Mouse (Mus musculus): ENCODE measurements around the gene Bicral. TPM values are rescaled to one million over a fixed set of nuclear protein-coding genes. Genes with fewer than 3 reads are reported as not detected.
"Not testable (repeated sequence)": the region's sequence is repeated elsewhere in the genome, so short reads cannot be mapped to it uniquely, and the experiment has no call there.

Bicral gene
- total and polyA plus RNA-seq, 3 experiments, result 7.4 to 15.7 (median 12.3) TPM

GRCm38 (mm10) chr17:46854096-46854495, 4.2 kb downstream of the Bicral start:
- no peak for DNase-seq
- Histone ChIP-seq H3K79me2 (replicated peaks; ENCODE audit: control insufficient read depth, insufficient read depth, low read length) (no peaks in the 10 kb centered on the region; the same call in 1 of the 2 replicates), H3K4me1 (ENCODE audit: control insufficient read depth, insufficient read depth, low read length) (peaks cover 12% of the 10 kb centered on the region), H3K27ac (peak overlapping the region; percentile 100), H3K4me3 (peak overlapping the region; percentile 86; the same call in 1 of the 2 replicates), H3K36me3 (ENCODE audit: control insufficient read depth, insufficient read depth, low read length) (peaks cover 2% of the 10 kb centered on the region; the same call in 1 of the 2 replicates), H3K27me3 (ENCODE audit: control insufficient read depth, insufficient read depth, low read length) (no peaks in the 10 kb centered on the region), H3K9ac (ENCODE audit: low read depth, low read length) (no peak overlapping the region)
- 60% methylated on average over 7 of the region's 7 CpGs for WGBS
- TF ChIP-seq EP300 (IDR thresholded peaks at IDR 0.05; ENCODE audit: insufficient read depth, low read depth, low read length), result no peak
- 0 out of 2 replicates have a peak, but pooled peaks have one; percentile 36 for TF ChIP-seq POLR2A (IDR thresholded peaks at IDR 0.05; ENCODE audit: insufficient read depth, low read depth, low read length)
- intact Hi-C loops (cut with DNase I), result no loop called here

DNA sequence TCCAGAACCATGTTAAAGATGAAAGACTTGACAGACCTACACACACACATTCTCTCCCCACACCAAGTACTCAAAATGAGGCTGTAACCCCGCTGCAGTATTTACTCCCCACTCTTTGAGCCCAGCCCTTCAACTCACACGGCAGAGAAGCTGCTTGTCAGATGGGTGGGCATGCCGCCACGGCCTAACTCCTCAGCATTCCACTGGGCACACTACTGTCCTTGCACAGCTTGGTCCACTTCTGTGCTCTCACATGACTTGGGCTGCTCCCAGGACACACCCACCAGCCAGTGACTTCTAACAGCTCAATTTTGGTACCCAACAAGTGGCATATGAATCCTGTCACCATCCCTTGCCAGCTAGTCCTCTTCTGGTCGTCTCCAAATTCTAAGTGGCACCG, 5.0 kb downstream of the Bicral start:
- peak overlapping the region; percentile 37 for H3K27ac ChIP-seq
- H3K79me2 ChIP-seq (replicated peaks; ENCODE audit: control insufficient read depth, insufficient read depth, low read length), result no peaks in the 10 kb centered on the region; the same call in 1 of the 2 replicates
- H3K4me3 ChIP-seq, result no peak overlapping the region
- 39% methylated on average over 6 of the region's 6 CpGs for WGBS
- intact Hi-C loops (cut with DNase I), result no loop called here
- TF ChIP-seq POLR2A (IDR thresholded peaks at IDR 0.05; ENCODE audit: insufficient read depth, low read depth, low read length) (peak; percentile 73), EP300 (IDR thresholded peaks at IDR 0.05; ENCODE audit: insufficient read depth, low read depth, low read length) (peak; percentile 90), CTCF (IDR thresholded peaks at IDR 0.05) (no peak)
- peaks cover 12% of the 10 kb centered on the region for H3K4me1 ChIP-seq (ENCODE audit: control insufficient read depth, insufficient read depth, low read length)
- no peak overlapping the region for H3K9ac ChIP-seq (ENCODE audit: low read depth, low read length)
- DNase-seq, result peak; percentile 75 to 81
- no peaks in the 10 kb centered on the region for H3K27me3 ChIP-seq (ENCODE audit: control insufficient read depth, insufficient read depth, low read length)
- H3K36me3 ChIP-seq (ENCODE audit: control insufficient read depth, insufficient read depth, low read length), result peaks cover 2% of the 10 kb centered on the region; the same call in 1 of the 2 replicates

- Histone ChIP-seq H3K4me1 (ENCODE audit: control insufficient read depth, insufficient read depth, low read length) (peaks cover 12% of the 10 kb centered on the region), H3K36me3 (ENCODE audit: control insufficient read depth, insufficient read depth, low read length) (peaks cover 2% of the 10 kb centered on the region; the same call in 1 of the 2 replicates), H3K79me2 (replicated peaks; ENCODE audit: control insufficient read depth, insufficient read depth, low read length) (no peaks in the 10 kb centered on the region; the same call in 1 of the 2 replicates), H3K9ac (ENCODE audit: low read depth, low read length) (no peak overlapping the region), H3K27ac (peak overlapping the region; percentile 37), H3K27me3 (ENCODE audit: control insufficient read depth, insufficient read depth, low read length) (no peaks in the 10 kb centered on the region), H3K4me3 (no peak overlapping the region)
- WGBS, result 44% methylated on average over 6 of the region's 6 CpGs
- TF ChIP-seq EP300 (IDR thresholded peaks at IDR 0.05; ENCODE audit: insufficient read depth, low read depth, low read length), result 0 out of 2 replicates have a peak, but pooled peaks have one; percentile 16
- peak; percentile 29 for TF ChIP-seq POLR2A (IDR thresholded peaks at IDR 0.05; ENCODE audit: insufficient read depth, low read depth, low read length)
- TF ChIP-seq CTCF (IDR thresholded peaks at IDR 0.05), result no peak
- DNase-seq, result peak; percentile 34 to 40
- intact Hi-C loops (cut with DNase I), result no loop called here
Measured at GRCm38 (mm10) chr17:46852725-46853124, 5.6 kb downstream of the Bicral start.

DNA sequence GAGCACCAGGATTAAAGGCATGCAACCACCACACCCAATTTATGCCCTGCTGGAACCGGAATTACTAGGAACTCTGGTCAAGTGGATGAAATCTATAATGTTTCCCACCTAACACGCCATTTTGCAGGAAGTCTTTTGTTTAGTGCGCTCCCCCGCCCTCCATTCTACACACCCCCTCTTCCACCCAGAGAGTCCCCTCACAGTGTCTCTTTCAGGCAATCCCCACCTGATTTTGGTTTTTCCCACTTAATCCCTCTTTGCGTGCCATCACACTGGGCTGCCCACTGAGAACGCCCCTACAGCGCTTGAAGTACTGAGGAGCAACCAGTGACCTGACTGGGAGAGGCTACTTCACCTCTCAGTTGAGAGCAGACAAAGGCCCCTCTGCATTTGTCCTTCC, 11.1 kb downstream of the Bicral start:
- no peak overlapping the region for H3K27ac ChIP-seq
- TF ChIP-seq CTCF (IDR thresholded peaks at IDR 0.05), result no peak
- peaks cover 4% of the 10 kb centered on the region; the same call in 1 of the 2 replicates for H3K4me1 ChIP-seq (ENCODE audit: control insufficient read depth, insufficient read depth, low read length)
- H3K27me3 ChIP-seq (ENCODE audit: control insufficient read depth, insufficient read depth, low read length), result no peaks in the 10 kb centered on the region
- intact Hi-C loops (cut with DNase I), result no loop called here
- no peak overlapping the region for H3K4me3 ChIP-seq
- no peak for DNase-seq
- H3K79me2 ChIP-seq (replicated peaks; ENCODE audit: control insufficient read depth, insufficient read depth, low read length), result peaks cover 8% of the 10 kb centered on the region
- no peaks in the 10 kb centered on the region for H3K36me3 ChIP-seq (ENCODE audit: control insufficient read depth, insufficient read depth, low read length)
- 89% methylated on average over 7 of the region's 7 CpGs for WGBS
- H3K9ac ChIP-seq (ENCODE audit: low read depth, low read length), result no peak overlapping the region

DNA sequence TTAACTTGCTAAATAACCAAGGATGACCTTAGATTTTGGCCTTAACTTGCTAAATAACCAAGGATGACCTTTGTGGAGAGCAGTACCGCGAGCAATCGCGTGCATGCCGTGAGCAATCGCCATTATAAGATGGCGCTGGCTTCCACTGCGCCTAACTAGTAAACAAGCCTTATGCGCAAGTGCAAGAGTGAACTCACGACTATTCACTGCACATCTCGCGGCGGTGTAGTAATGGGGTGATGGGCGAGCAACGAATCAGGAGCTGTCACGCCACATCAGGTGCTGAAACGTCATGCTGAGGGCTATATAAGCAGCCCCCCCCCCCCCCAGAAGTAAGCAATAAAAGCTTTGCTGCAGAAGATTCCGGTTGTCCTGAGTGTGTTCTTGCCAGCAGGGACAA, 11.7 kb downstream of the Bicral start:
- H3K79me2 ChIP-seq (replicated peaks; ENCODE audit: control insufficient read depth, insufficient read depth, low read length); DNase-seq; H3K36me3 ChIP-seq (ENCODE audit: control insufficient read depth, insufficient read depth, low read length); H3K9ac ChIP-seq (ENCODE audit: low read depth, low read length); H3K27me3 ChIP-seq (ENCODE audit: control insufficient read depth, insufficient read depth, low read length); H3K4me3 ChIP-seq; H3K27ac ChIP-seq; intact Hi-C loops (cut with DNase I); H3K4me1 ChIP-seq (ENCODE audit: control insufficient read depth, insufficient read depth, low read length): not testable (repeated sequence)
- 97% methylated on average over 18 of the region's 18 CpGs for WGBS

GRCm38 (mm10) chr17:46845262-46845661, 13.0 kb downstream of the Bicral start:
- Histone ChIP-seq H3K4me1 (ENCODE audit: control insufficient read depth, insufficient read depth, low read length) (peaks cover 4% of the 10 kb centered on the region; the same call in 1 of the 2 replicates), H3K27me3 (ENCODE audit: control insufficient read depth, insufficient read depth, low read length) (no peaks in the 10 kb centered on the region), H3K27ac (no peak overlapping the region), H3K36me3 (ENCODE audit: control insufficient read depth, insufficient read depth, low read length) (no peaks in the 10 kb centered on the region), H3K4me3 (no peak overlapping the region), H3K9ac (ENCODE audit: low read depth, low read length) (no peak overlapping the region), H3K79me2 (replicated peaks; ENCODE audit: control insufficient read depth, insufficient read depth, low read length) (peaks cover 10% of the 10 kb centered on the region)
- TF ChIP-seq POLR2A (IDR thresholded peaks at IDR 0.05; ENCODE audit: insufficient read depth, low read depth, low read length) (no peak), EP300 (IDR thresholded peaks at IDR 0.05; ENCODE audit: insufficient read depth, low read depth, low read length) (no peak), CTCF (IDR thresholded peaks at IDR 0.05) (no peak)
- WGBS, result 76% methylated on average over 12 of the region's 12 CpGs
- intact Hi-C loops (cut with DNase I), result no loop called here
- DNase-seq, result no peak
